Mouse (Mus musculus): ENCODE data around the gene Pgc. TPM values are rescaled to one million over a fixed set of nuclear protein-coding genes. Genes with fewer than 3 reads are reported as not detected.
A peak's percentile ranks its signal among the peaks of the same experiment; 100 is the strongest.

Gene Pgc
- polyA plus RNA-seq, 1 experiment from 2014 or later: not detected

- DNase-seq (ENCODE audit: low spot score) (no peak), ATAC-seq (ENCODE audit: low FRiP score) (no peak)
- Histone ChIP-seq H3K27me3 (ENCODE audit: control insufficient read depth, insufficient read depth, low read length) (no peaks in the 10 kb centered on the region), H3K36me3 (ENCODE audit: control insufficient read depth, insufficient read depth, low read length) (no peaks in the 10 kb centered on the region), H3K9me3 (ENCODE audit: control insufficient read depth, low read length) (no peaks in the 10 kb centered on the region), H3K4me3 (ENCODE audit: low read depth, low read length) (no peak overlapping the region), H3K4me1 (replicated peaks; ENCODE audit: control insufficient read depth, insufficient read depth, low read length) (peaks cover 9% of the 10 kb centered on the region), H3K9ac (ENCODE audit: low read depth, low read length) (no peak overlapping the region), H3K4me2 (replicated peaks; ENCODE audit: low read depth, low read length) (0 out of 2 replicates have a peak overlapping the region, but pooled peaks have one; percentile 5), H3K27ac (ENCODE audit: low read depth, low read length) (no peak overlapping the region)
- 88% methylated on average over 3 of the region's 3 CpGs for WGBS
Observed at GRCm38 (mm10) chr17:47691650-47692049, 35.0 kb upstream of the Pgc start.

- DNase-seq (ENCODE audit: low spot score): no peak
- Histone ChIP-seq H3K27ac (ENCODE audit: low read depth, low read length) (peak overlapping the region; percentile 42; the same call in 1 of the 2 replicates), H3K27me3 (ENCODE audit: control insufficient read depth, insufficient read depth, low read length) (no peaks in the 10 kb centered on the region)
Observed at GRCm38 (mm10) chr17:47693671-47694441, 32.8 kb upstream of the Pgc start.

GRCm38 (mm10) chr17:47694442-47694502 lies 32.4 kb upstream of the Pgc start, which contains the start of gene Gm21981:
TSS of gene Gm21981 (minus strand) at chr17:47694455.
- peak within 1 kb of the TSS; percentile 76 for H3K4me2 ChIP-seq (replicated peaks; ENCODE audit: low read depth, low read length)
- H3K36me3 ChIP-seq (ENCODE audit: control insufficient read depth, insufficient read depth, low read length): no peaks in the 10 kb centered on the region
- no peak for ATAC-seq (ENCODE audit: low FRiP score)
- H3K4me3 ChIP-seq (ENCODE audit: low read depth, low read length): peak within 1 kb of the TSS; percentile 62
- no peaks in the 10 kb centered on the region for H3K27me3 ChIP-seq (ENCODE audit: control insufficient read depth, insufficient read depth, low read length)
- DNase-seq (ENCODE audit: low spot score): no peak
- H3K9me3 ChIP-seq (ENCODE audit: control insufficient read depth, low read length): no peaks in the 10 kb centered on the region
- H3K4me1 ChIP-seq (replicated peaks; ENCODE audit: control insufficient read depth, insufficient read depth, low read length): peaks cover 2% of the 10 kb centered on the region
- H3K27ac ChIP-seq (ENCODE audit: low read depth, low read length): peak within 1 kb of the TSS; percentile 42
- 0% methylated on average over 3 of the region's 3 CpGs for WGBS
- H3K9ac ChIP-seq (ENCODE audit: low read depth, low read length): peak within 1 kb of the TSS; percentile 77

More at GRCm38 (mm10) chr17:47693671-47694441, 32.8 kb upstream of the Pgc start:
- no peak for ATAC-seq (ENCODE audit: low FRiP score)
- Histone ChIP-seq H3K4me3 (ENCODE audit: low read depth, low read length) (peak overlapping the region; percentile 62), H3K4me2 (replicated peaks; ENCODE audit: low read depth, low read length) (peak overlapping the region; percentile 76), H3K36me3 (ENCODE audit: control insufficient read depth, insufficient read depth, low read length) (no peaks in the 10 kb centered on the region), H3K9ac (ENCODE audit: low read depth, low read length) (peak overlapping the region; percentile 77), H3K4me1 (replicated peaks; ENCODE audit: control insufficient read depth, insufficient read depth, low read length) (peaks cover 3% of the 10 kb centered on the region), H3K9me3 (ENCODE audit: control insufficient read depth, low read length) (no peaks in the 10 kb centered on the region)
- 38% methylated on average over 13 of the region's 13 CpGs for WGBS

- WGBS: under 1% methylated on average over 74 of the region's 82 CpGs
- H3K36me3 ChIP-seq (ENCODE audit: control insufficient read depth, insufficient read depth, low read length): no peaks in the 10 kb centered on the region
- H3K27me3 ChIP-seq (ENCODE audit: control insufficient read depth, insufficient read depth, low read length): no peaks in the 10 kb centered on the region
- DNase-seq (ENCODE audit: low spot score): peak; percentile 98
- peak within 1 kb of the TSS; percentile 77 for H3K9ac ChIP-seq (ENCODE audit: low read depth, low read length)
- peak within 1 kb of the TSS; percentile 62 for H3K4me3 ChIP-seq (ENCODE audit: low read depth, low read length)
- ATAC-seq (ENCODE audit: low FRiP score): peak; percentile 96
- no peaks in the 10 kb centered on the region; the same call in 1 of the 2 replicates for H3K4me1 ChIP-seq (replicated peaks; ENCODE audit: control insufficient read depth, insufficient read depth, low read length)
- H3K4me2 ChIP-seq (replicated peaks; ENCODE audit: low read depth, low read length): peak within 1 kb of the TSS; percentile 76
- peak within 1 kb of the TSS; percentile 42 for H3K27ac ChIP-seq (ENCODE audit: low read depth, low read length)
- H3K9me3 ChIP-seq (ENCODE audit: control insufficient read depth, low read length): no peaks in the 10 kb centered on the region
Observed at GRCm38 (mm10) chr17:47694503-47695336, 31.9 kb upstream of the Pgc start, which contains the start of gene Prickle4. TSS of gene Prickle4 (minus strand) at chr17:47694736.

- H3K27ac ChIP-seq (ENCODE audit: low read depth, low read length): peak overlapping the region; percentile 42
- no peaks in the 10 kb centered on the region for H3K27me3 ChIP-seq (ENCODE audit: control insufficient read depth, insufficient read depth, low read length)
- no peaks in the 10 kb centered on the region for H3K9me3 ChIP-seq (ENCODE audit: control insufficient read depth, low read length)
- peak overlapping the region; percentile 77 for H3K9ac ChIP-seq (ENCODE audit: low read depth, low read length)
- no peaks in the 10 kb centered on the region; the same call in 1 of the 2 replicates for H3K4me1 ChIP-seq (replicated peaks; ENCODE audit: control insufficient read depth, insufficient read depth, low read length)
- ATAC-seq (ENCODE audit: low FRiP score): peak; percentile 28; the same call in 1 of the 2 replicates
- under 1% methylated on average over 23 of the region's 23 CpGs for WGBS
- DNase-seq (ENCODE audit: low spot score): no peak
- peak overlapping the region; percentile 76 for H3K4me2 ChIP-seq (replicated peaks; ENCODE audit: low read depth, low read length)
- H3K4me3 ChIP-seq (ENCODE audit: low read depth, low read length): peak overlapping the region; percentile 62
- no peaks in the 10 kb centered on the region for H3K36me3 ChIP-seq (ENCODE audit: control insufficient read depth, insufficient read depth, low read length)
Observed at GRCm38 (mm10) chr17:47695337-47695710, 31.3 kb upstream of the Pgc start.

GRCm38 (mm10) chr17:47698156-47698555 lies 28.5 kb upstream of the Pgc start:
- no peaks in the 10 kb centered on the region for H3K9me3 ChIP-seq (ENCODE audit: control insufficient read depth, low read length)
- no peak overlapping the region for H3K4me2 ChIP-seq (replicated peaks; ENCODE audit: low read depth, low read length)
- 88% methylated on average over 10 of the region's 10 CpGs for WGBS
- H3K4me3 ChIP-seq (ENCODE audit: low read depth, low read length): no peak overlapping the region
- H3K27me3 ChIP-seq (ENCODE audit: control insufficient read depth, insufficient read depth, low read length): peaks cover 2% of the 10 kb centered on the region; the same call in 1 of the 2 replicates
- H3K9ac ChIP-seq (ENCODE audit: low read depth, low read length): no peak overlapping the region
- ATAC-seq (ENCODE audit: low FRiP score): no peak
- H3K27ac ChIP-seq (ENCODE audit: low read depth, low read length): no peak overlapping the region
- DNase-seq (ENCODE audit: low spot score): no peak
- no peaks in the 10 kb centered on the region; the same call in 1 of the 2 replicates for H3K4me1 ChIP-seq (replicated peaks; ENCODE audit: control insufficient read depth, insufficient read depth, low read length)
- 0 out of 2 replicates have a peak, but pooled peaks cover 2% of the 10 kb centered on the region for H3K36me3 ChIP-seq (ENCODE audit: control insufficient read depth, insufficient read depth, low read length)

- no peaks in the 10 kb centered on the region for H3K9me3 ChIP-seq (ENCODE audit: control insufficient read depth, low read length)
- ATAC-seq (ENCODE audit: low FRiP score) (no peak), DNase-seq (ENCODE audit: low spot score) (no peak)
- H3K36me3 ChIP-seq (ENCODE audit: control insufficient read depth, insufficient read depth, low read length): 0 out of 2 replicates have a peak, but pooled peaks cover 2% of the 10 kb centered on the region
- no peak overlapping the region for H3K9ac ChIP-seq (ENCODE audit: low read depth, low read length)
- H3K27ac ChIP-seq (ENCODE audit: low read depth, low read length): no peak overlapping the region
- WGBS: 84% methylated on average over 2 of the region's 2 CpGs
- H3K27me3 ChIP-seq (ENCODE audit: control insufficient read depth, insufficient read depth, low read length): peaks cover 2% of the 10 kb centered on the region; the same call in 1 of the 2 replicates
- no peak overlapping the region for H3K4me2 ChIP-seq (replicated peaks; ENCODE audit: low read depth, low read length)
- no peaks in the 10 kb centered on the region; the same call in 1 of the 2 replicates for H3K4me1 ChIP-seq (replicated peaks; ENCODE audit: control insufficient read depth, insufficient read depth, low read length)
- H3K4me3 ChIP-seq (ENCODE audit: low read depth, low read length): no peak overlapping the region
Observed at GRCm38 (mm10) chr17:47699055-47699454, 27.6 kb upstream of the Pgc start.

GRCm38 (mm10) chr17:47701793-47702192 lies 24.8 kb upstream of the Pgc start:
- no peaks in the 10 kb centered on the region; the same call in 1 of the 2 replicates for H3K4me1 ChIP-seq (replicated peaks; ENCODE audit: control insufficient read depth, insufficient read depth, low read length)
- ATAC-seq (ENCODE audit: low FRiP score) (no peak), DNase-seq (ENCODE audit: low spot score) (no peak)
- H3K9ac ChIP-seq (ENCODE audit: low read depth, low read length): no peak overlapping the region
- no peak overlapping the region for H3K4me3 ChIP-seq (ENCODE audit: low read depth, low read length)
- H3K36me3 ChIP-seq (ENCODE audit: control insufficient read depth, insufficient read depth, low read length): 0 out of 2 replicates have a peak, but pooled peaks cover 2% of the 10 kb centered on the region
- H3K9me3 ChIP-seq (ENCODE audit: control insufficient read depth, low read length): no peaks in the 10 kb centered on the region
- no peak overlapping the region for H3K4me2 ChIP-seq (replicated peaks; ENCODE audit: low read depth, low read length)
- H3K27ac ChIP-seq (ENCODE audit: low read depth, low read length): no peak overlapping the region
- peaks cover 2% of the 10 kb centered on the region; the same call in 1 of the 2 replicates for H3K27me3 ChIP-seq (ENCODE audit: control insufficient read depth, insufficient read depth, low read length)
- 80% methylated on average over 9 of the region's 9 CpGs for WGBS
